Mouse (Mus musculus) embryo, embryonic 9.5 days (tissue): ENCODE results near the gene Sspn.
A peak's percentile ranks its signal among the peaks of the same experiment; 100 is the strongest.

Experiments
- DNase-seq: peaks from one replicate; pipeline ENCODE4 v3.0.0-alpha.2; 2017; ENCODE audit errors: extremely low spot score

Sspn gene

GRCm38 (mm10) chr6:145972836-145973235 is 41.4 kb downstream of the Sspn start:
- no peak for DNase-seq

- peak; percentile 39 for DNase-seq
These were observed 41.9 kb downstream of the Sspn start for GRCm38 (mm10) chr6:145973356-145973755.

- DNase-seq = no peak
These were observed 43.3 kb downstream of the Sspn start for GRCm38 (mm10) chr6:145974766-145975165.

GRCm38 (mm10) chr6:145977344-145977743 is 45.9 kb downstream of the Sspn start:
- DNase-seq = no peak

GRCm38 (mm10) chr6:145977771-145978450 is 46.5 kb downstream of the Sspn start:
- DNase-seq = no peak

- no peak for DNase-seq
These were observed 49.6 kb downstream of the Sspn start for GRCm38 (mm10) chr6:145981074-145981473.

GRCm38 (mm10) chr6:145982335-145982734 is 50.9 kb downstream of the Sspn start:
- DNase-seq = no peak

- DNase-seq = no peak
These were observed 59.1 kb downstream of the Sspn start for GRCm38 (mm10) chr6:145990578-145990977.

- DNase-seq = no peak
These were observed 61.1 kb downstream of the Sspn start for GRCm38 (mm10) chr6:145992526-145992925.

GRCm38 (mm10) chr6:145992985-145993384 is 61.5 kb downstream of the Sspn start:
- DNase-seq = no peak

GRCm38 (mm10) chr6:145998314-145999007 is 67.0 kb downstream of the Sspn start:
- DNase-seq = peak; percentile 31

- no peak for DNase-seq
These were observed 69.3 kb downstream of the Sspn start for GRCm38 (mm10) chr6:146000767-146001166.

GRCm38 (mm10) chr6:146001396-146002191 is 70.2 kb downstream of the Sspn start:
- DNase-seq = no peak

GRCm38 (mm10) chr6:146004174-146004601 is 72.7 kb downstream of the Sspn start:
- DNase-seq = no peak

- no peak for DNase-seq
These were observed 73.9 kb downstream of the Sspn start for GRCm38 (mm10) chr6:146005129-146005886.

GRCm38 (mm10) chr6:146005935-146006564 is 74.6 kb downstream of the Sspn start:
- no peak for DNase-seq

GRCm38 (mm10) chr6:146006753-146007152 is 75.3 kb downstream of the Sspn start:
- DNase-seq = no peak

GRCm38 (mm10) chr6:146008450-146008981 is 77.1 kb downstream of the Sspn start:
- DNase-seq = no peak

GRCm38 (mm10) chr6:146009163-146009915 is 77.9 kb downstream of the Sspn start:
- no peak for DNase-seq

- no peak for DNase-seq
These were observed 78.8 kb downstream of the Sspn start for GRCm38 (mm10) chr6:146010093-146010764.
